Mouse (Mus musculus): Measurements from ENCODE around the gene 3110009E18Rik.

Gene 3110009E18Rik

DNA sequence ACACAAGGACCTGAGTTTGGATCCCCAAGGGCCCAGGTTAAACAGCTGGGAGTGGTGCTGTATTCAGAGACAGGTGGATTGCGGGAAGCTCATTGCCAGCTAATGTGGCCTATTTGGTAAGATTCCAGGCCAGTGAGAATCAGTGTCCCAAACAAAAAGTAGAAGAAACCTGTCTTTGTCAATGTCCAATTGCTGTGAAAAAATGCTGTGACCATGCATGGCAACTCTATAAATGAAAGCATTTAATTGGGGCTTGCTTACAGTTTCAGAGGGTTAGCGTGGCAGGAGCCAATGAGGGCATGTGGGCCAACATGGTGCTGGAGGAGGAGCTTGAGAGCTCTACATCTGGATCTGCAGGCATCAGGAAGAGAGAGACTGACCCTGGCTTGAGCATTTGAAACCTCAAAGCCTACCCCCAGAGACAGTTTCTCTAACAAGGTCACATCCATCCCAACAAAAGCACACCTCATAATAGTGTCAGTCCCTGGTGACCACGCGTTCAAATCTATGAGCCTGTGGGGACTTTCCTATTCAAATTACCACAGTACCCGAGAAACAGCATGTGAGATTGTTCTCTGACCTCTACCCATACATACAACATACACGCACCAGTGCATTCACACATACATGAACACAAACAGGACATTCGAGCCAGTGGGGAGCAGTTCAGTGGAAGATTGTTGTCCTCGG is 24.7 kb downstream of the 3110009E18Rik start:
- DNase-seq: no peak

DNA sequence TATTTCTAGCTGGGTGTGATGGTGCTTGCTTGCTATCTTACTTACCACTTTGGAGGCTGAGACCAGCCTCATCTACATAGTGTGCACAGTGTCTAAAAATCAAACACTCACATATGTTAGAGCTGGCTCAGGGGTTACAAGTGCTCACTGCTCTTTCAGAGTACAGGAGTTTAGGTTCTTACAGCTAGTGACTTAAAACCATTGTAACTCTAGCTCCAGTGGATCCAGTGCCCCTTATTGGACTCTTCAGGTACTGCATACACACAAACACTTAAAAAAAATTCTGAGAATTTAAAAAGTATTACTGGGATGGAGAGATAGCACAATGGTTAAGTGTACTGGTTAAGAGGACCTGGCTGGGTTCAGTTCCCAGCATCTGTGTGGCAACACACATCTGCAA is 26.0 kb downstream of the 3110009E18Rik start:
- DNase-seq: no peak

DNA sequence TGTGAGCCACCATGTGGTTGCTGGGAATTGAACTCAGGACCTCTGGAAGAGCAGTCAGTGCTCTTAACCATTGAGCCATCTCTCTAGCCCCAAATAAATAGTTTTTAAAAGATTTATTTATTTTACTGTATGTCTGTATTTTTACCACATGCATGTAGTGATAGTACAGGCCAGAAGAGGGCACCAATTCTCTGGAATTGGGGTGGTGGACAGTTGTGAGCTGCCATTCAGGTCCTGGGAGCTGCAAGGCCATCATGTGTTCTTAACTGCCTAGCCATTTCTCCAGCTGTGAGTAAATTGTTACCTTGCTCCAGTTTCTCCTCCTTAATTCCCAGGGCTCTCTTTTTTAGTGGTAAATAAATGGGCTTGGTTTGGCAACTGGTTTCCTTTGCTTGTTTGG is 33.2 kb downstream of the 3110009E18Rik start:
- no peak for DNase-seq

DNA sequence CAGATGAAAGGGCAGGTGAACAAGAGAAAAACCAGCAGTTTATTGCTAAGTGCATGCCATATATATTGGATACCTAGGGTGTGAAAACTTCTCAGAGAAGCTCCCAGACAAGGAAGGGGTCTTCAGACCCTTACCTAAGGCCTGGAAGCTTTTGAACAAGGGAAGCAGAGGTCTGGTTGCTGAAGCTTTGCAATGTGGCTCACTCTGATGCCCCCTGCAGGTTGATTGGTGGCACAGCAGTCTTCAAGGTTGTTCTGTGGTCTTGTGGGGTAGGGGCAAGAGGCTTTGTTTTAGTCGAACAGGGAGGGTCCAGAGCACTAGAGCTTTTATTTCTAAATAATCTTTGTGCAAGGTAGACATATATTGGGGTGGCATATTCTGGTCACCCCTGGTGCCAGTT is 34.3 kb downstream of the 3110009E18Rik start:
- no peak for DNase-seq

DNA sequence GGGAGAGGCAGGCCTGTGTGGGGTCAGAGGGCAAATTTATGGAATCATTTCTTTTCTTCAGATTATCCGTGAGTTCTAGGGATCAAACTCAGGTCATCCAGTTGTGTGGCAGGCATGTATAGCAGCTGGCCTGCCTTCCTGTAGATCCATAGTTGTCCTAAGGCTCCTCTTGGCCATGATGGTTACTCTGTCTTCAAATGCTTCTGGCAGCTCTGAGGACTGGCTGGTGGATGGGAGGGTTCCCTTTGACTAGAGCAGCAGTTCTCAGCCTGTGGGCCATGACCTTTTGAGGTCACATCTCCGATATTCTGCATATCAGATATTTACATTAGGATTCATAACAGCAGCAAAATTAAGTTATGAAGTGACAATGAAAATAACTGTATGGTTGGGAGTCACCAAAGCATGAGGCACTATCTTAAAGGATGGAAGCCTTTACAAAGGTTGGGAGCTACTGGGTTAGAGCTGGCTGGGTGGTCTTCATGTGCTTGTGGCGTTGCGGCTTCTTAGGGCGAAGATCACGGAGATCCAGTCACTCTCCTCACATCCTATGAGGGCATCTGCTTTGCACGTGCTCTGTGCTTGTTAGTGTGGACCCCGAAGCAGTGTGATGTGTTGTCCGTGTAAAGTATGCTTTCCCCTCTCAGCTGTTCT is 37.6 kb downstream of the 3110009E18Rik start:
- DNase-seq: no peak

DNA sequence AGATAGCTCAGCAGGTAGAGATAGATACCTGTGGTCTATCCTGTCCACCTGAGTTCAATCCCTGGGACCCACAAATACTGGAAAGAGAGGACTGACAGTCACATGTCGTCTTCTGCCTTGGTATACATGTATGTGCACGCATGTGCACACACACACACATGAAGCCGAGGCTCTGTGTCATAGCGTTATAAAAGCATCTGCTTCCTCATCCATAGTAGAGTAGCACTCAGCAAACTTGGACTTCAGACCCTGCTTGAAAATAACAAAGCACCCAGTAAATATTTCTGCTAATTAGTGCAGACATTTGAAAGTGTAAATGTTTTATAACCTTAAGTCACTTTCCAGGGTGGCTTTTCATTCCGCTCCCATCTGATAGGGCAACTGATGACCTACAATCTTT is 40.5 kb downstream of the 3110009E18Rik start:
- no peak for DNase-seq

DNA sequence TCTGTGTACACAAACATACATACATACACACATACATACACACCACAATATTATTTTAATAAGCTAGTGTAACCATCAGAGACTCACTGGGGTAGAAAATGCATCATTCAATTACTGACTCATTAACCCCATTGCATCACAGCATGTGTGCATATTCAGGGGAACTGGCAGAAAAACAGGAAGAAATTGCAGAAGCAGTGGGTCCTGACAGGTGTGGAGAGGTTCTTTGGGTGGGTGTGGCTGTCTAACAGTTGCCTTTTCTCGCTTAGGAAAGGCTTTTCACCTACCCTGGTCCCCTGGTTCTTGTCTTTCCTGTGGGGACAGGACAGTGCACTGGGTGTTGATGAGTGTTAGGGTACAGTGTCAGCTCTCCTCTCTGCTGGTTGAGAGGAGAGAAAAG is 41.6 kb downstream of the 3110009E18Rik start:
- no peak for DNase-seq

DNA sequence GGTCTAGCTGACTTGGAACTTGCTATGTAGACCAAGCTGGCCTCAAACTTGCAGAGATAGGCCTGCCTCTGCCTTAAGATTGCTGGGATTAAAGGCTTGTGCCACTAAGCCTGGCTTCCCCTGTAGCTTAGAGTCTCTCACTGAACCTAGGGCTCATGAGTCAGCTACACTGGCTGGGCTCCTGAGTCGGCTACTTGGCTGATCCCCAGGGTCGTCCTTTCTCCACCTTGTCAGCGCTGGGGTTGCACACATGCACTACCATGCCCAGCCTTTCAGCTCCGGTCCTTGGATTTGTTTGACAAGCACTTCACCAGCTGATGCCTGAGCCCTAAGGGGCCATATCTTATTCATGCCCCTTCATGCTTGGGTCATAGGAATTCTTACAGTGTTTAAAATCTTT is 47.0 kb downstream of the 3110009E18Rik start:
- DNase-seq: no peak

DNA sequence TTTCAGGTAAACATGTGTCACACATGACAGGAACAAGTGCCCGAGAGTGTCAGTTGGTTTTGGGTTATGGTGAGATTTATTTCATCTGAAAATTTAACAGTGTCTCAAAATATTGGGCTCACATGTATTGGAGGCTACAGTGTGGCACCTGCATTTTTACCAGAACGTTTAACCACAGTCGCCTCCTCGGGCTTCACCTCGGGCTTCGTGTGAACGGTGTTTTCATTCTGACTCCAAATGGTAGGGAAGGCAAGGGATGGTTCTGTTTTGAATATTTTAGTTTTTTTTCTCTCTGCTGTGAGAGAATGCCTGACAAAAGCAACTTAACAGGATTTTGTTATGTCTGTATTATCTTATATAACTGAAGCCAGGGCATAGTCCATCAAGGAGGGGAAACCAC is 47.7 kb downstream of the 3110009E18Rik start:
- DNase-seq: no peak

DNA sequence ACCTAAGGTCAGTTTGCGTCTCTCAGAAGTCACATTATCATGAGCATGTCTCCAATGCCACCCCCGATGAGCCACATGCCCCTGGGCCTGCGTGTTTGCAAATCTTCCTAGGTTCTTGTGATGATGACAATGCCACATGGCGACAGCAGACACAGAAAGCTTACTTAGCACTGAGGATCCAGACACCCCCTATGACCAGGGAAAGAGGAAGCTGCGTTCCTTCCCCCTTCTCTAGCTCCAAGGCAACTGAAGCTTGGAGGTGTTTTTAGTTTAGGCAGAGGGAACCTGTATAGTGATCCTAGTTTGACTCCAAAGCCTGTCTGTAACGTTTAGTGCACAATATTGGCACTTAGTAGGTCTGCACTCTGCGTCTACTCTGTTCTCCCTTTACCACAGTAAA is 49.3 kb downstream of the 3110009E18Rik start:
- no peak for DNase-seq

DNA sequence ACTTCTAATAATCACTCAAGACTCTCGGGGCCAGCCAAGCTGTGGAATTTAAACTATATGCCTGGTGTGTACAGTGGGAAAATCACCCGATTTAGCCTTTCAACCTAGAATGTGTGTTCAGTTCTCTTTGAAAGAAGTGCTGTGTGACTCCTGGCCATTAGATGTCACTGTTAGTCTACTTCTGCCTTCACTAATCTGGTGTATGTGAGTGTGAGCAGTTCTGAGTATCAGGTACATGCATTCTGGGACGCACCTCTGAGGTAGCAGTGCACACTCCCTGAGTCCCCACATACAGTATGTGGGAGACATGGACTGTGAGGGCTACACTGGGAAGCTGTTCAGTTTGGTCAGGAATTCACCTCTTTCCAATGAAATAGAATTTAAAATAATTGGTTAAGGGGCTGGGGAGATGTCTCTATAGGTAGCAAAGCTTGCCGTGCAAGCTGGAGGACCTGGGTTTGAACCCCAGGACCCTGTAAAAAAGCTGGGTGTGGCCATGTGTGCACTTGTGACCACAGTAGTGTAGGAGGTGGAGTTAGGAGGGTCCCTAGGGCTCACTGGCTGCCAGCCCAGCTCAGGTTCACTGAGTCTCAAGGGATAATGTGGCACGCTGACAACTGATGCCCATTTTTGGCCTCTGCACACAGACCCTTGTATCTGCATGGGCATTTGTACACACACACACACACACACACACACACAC is 51.0 kb downstream of the 3110009E18Rik start:
- DNase-seq: no peak

DNA sequence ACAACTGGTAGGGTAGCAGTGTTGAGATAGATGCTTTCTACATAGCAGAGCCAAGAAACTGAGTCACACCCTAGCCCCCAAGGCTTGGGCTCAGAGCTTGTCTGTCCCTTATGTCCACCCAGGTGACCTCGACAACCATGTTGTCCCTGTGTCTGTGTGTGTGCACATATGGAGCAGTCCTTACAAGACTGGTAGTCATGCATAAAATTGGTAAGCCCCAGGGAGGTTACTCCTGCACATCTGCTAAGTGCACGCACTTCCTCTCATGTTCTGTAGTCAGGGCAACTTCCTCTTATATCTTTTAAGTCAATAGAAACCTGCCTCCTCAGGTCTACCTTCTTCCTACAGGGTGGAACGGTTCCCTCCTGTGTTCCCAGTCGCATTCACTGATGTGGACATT is 54.0 kb downstream of the 3110009E18Rik start:
- DNase-seq: no peak

DNA sequence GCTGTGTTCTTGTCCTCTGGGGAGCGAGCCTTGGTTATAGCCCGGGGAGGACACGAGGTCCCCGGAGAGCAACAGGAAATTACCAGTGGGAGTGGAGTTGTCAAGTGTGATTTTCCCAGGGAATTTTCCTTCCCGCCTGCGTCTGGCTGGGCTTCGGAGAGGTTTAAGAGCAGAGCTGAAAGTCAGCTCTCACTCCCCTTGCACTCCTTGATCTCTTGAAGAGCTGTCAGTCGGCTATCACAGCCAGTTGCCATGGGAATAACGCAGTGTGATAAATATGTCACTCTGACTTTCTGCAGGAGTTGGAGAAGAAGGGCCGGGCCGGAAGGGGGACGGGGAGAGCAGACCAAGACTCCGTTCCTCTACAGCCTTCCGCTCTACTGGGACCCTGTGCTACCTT is 55.3 kb downstream of the 3110009E18Rik start:
- no peak for DNase-seq

DNA sequence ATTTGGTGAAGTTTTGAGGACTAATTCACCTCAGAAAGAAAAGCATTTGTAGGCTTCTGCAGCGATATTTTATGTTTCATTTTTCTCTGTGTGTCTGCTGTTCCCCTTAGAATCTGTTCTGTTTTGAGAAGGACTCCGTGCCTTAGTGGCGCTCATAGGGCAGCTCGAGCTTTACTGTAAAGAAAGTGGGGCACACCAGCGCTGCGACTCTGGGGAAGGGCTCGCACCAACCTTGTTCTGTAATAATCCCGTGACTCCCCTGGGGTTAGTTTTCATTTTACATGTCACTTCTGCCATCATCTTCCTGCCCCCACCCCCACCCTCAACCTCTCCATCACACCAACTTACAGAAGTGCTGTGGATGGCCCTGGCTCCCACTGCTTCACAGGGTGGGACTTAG is 56.2 kb downstream of the 3110009E18Rik start:
- DNase-seq: no peak

DNA sequence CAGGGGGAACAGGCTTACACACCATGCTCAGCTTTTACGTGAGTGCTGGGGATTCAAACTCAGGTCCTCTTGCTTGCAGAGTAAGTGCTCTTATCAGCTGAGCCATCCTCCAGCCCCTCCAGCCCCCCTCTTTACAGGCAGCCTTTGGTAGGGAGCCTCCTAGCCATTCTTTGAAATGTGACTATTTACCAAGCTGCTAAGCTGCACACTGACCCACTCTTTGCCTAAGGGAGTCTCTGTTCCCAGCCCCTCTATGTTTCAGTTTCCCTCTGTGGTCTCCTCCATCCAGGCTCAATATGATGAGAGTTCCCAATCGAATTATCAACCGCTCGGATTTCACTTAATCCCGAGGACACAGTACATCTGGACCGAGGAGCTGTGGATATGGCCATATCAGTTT is 65.2 kb downstream of the 3110009E18Rik start:
- no peak for DNase-seq

DNA sequence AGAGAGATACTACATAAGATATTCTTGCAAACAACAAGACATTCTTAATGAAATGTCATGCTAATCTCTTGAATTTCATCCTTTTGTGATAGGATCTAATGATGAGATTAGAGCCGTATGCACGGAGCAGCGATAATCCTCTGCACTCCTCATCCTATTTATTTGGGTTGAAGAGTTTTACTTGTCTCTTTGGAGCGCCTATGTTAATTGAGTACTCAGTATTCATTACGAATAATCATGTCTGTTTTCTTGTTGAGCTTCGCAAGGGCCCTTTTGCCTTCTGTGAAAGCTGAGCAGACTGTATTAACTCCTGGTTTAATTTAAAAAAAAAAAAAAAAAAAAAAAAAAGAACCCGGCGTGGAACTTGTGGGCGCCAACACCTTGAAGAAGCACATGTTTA is 65.7 kb downstream of the 3110009E18Rik start:
- no peak for DNase-seq

DNA sequence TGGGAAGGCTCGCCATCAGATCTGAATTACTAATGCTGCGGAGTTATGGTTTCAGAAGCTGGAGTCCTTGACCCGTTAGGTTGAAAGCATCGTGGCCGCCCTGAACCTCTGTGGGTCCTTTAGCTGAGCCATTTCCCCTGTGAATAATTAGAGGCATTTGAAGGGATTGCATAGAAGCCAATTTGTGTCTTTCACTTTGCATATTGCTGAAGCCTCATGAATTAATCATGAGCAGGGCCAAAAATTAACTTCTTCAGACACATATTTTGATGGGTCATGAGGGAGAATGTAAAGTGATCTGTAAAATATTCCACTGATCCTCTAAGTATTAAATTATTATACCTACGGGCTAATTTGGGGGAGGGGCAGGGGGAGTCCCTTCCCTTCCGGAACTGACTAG is 66.1 kb downstream of the 3110009E18Rik start:
- peak; percentile 15 for DNase-seq

DNA sequence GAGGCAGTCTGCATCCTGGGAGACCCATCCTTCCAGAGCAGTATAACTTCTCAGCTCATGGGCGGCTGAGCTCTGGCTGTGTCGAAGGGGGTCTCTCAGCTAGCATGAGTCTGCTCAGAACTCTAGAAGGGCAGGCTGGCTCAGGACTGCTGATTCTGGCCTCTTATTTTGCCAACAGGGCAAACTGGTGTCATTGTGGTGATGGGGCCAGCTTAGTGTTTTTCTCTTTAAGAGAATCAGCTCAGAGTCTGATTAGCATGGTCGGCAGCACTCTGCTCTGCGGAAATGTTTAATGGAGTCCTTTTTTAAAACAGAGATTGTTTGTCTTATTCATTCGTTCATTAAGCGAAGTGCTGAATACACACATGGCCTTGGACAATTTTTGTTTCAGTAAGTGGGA is 68.2 kb downstream of the 3110009E18Rik start:
- no peak for DNase-seq

DNA sequence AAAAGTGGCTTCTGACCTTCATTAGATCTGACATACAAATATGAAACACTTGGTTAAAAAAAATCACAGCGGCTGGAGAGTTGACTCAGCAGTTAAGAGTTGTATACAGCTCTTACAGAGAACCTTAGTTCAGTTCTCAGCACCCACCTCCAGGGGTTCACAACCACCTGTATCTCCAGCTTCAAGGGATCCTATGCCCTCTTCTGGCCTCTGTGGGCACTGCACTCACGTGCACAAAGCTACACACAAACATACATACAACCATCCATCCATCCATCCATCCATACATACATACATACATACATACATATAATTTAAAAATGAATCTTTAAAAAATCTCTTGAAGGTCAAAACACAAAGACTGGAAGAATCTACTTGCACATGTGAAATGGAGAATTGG is 69.3 kb downstream of the 3110009E18Rik start:
- no peak for DNase-seq

DNA sequence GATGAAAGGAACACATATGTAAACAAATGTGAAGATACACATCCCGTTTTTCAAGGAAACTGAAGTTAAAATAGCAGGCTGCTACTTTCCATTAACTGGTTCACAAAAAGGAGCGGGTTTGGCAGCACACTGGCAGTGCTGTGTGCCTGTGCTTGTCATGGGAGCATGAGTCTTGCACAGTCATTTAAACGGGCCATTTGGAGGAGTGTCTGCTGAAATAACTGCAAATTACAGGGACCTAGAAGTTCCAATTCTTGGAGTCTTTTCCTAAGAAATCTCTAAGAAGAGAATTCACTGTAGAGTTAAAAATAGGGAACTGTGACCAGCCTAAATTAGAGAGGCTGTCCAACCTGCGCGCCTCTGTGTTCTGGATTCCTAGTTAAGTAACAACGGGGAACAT is 70.0 kb downstream of the 3110009E18Rik start:
- DNase-seq: no peak

DNA sequence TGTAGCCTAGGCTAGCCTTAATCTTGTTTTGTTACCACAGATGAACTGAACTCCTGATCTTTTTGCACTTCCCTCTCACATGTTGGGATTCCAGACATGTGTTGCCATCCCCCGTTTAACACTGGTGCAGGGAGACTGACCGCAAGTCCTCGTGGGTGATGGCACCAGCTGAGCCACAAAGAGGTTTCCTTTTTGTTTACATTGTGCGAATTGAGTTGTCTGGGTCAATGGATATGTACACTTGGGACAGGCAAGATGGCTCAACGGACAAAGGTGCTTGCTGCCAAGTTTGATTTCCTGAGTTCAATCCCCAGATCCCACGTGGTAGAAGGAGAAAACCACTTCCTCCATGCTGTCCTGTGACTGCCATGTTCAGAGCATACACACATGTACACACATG is 71.3 kb downstream of the 3110009E18Rik start:
- DNase-seq: no peak

DNA sequence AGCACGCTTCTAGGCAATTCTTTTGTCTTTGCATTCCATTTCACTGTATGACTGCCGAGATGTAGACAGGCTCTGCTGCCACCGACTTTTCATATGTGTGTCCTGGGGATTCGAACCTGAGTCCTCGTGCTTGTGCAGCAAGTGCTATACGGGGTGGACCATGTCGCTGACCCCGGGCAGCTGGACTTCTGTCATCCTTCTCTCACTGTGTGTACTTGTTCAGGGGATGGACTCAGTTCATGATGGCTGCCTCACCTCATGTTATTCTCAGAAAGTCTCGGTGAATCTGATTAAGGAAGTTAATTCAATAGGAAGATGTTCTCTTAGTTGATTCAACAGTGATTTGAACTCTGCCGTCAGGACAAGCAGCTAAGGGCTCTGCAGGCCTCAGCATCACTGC is 72.6 kb downstream of the 3110009E18Rik start:
- DNase-seq: no peak

DNA sequence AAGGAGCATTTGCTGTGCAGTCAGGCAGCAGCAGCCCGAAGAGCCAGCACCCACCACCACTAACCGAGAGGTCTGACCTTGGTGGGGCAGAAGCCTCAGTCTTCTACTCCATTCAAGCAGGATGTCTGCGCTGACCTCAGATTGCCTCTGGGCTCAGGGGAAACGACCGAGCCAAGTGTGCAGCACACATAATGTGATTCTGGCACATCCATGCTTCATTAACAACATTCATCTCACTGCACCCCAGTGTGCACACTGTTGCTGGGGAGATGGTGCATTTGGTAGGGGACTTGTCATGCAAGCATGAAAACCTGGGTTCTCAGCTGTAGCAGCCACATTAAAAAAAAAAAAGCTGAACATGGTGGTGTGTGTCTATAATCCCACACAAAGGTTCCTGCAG is 75.0 kb downstream of the 3110009E18Rik start:
- DNase-seq: no peak

DNA sequence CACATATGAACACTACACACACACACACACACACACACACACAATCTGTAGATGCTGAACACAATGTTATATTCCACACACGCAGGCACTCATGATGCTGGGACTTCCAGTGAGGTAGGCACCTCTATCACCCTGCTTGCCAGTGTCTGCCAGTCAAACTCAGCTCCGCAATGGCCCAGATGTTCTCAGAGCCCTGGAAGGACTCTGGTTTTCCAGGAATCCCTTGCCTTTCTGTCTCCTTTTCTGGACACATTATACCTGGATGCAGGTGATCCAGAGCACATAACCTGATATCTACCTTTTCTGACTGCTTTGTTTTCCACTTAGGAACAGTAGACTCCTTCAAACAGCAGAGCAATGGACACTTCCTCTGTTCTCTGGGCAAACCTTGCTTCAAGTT is 75.7 kb downstream of the 3110009E18Rik start:
- no peak for DNase-seq

All from kidney, adult 11 months (tissue).